Mouse (Mus musculus) E14TG2a.4 (cell line): ENCODE data around the gene Cntn2.

Experiments
- CTCF ChIP-seq: conservative IDR thresholded peaks from 2 replicates; pipeline ENCODE4 v1.5.1; 2014; ENCODE audit warnings: low read length
- NANOG ChIP-seq: IDR thresholded peaks from 2 replicates; pipeline ENCODE4 v1.6.1; 2014; ENCODE audit warnings: borderline replicate concordance, low read length, mixed read lengths
- POU5F1 ChIP-seq: IDR thresholded peaks from 2 replicates; pipeline ENCODE4 v1.6.1; 2014; ENCODE audit warnings: low read length, borderline replicate concordance

DNA sequence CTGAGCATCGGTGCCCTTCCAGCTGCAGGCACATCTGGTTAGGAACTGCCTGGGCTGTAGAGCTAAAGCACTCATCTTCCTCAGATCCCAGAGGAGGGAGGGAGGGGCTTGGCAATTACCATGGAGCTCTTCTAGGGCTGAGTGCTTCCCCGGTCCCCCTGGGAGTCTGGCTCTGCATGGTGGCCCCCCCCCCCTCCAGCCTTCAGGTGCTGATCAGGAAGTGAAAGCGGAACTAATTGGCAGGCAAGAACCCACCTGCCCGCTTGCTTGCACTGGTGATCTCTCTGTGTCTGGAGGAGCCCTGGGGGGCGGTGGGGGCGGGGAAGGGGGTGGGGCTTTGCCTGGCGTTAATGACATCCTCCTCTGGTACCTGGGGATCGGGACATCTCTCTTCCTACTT is 9.2 kb downstream of the Cntn2 start:
- no peak for TF ChIP-seq CTCF
- TF ChIP-seq POU5F1 = no peak
- TF ChIP-seq NANOG = no peak
